Mouse (Mus musculus): ENCODE data around the gene Trp53i11. TPM values are rescaled to one million over a fixed set of nuclear protein-coding genes. Genes with fewer than 3 reads are reported as not detected.

Trp53i11 gene
- polyA plus RNA-seq, 1 experiment from 2014 or later = 281 TPM

DNA sequence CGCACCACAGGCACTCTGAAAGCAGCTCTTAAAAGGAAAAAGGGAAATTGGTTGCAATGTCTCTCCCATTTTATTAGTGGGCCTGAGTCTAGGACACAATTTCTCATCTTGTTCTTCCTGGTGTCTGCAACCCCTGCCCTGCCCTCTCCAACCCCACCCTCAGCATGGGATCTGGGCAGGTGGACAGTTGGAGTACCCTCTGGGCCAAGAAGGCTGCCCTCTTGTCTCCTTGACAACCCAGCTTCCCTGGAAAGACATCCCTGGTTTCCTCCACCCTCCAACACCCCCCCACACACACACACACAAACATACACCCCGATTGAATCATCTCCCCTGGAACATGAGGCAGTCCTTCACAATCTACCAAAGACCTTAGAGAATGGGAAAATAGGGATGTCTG, 11.6 kb upstream of the Trp53i11 start:
- H3K27me3 ChIP-seq (ENCODE audit: insufficient read depth, poor library complexity, severe bottlenecking) = peaks cover 59% of the 10 kb centered on the region
- 71% methylated on average over 2 of the region's 2 CpGs for WGBS

GRCm38 (mm10) chr2:93176193-93176798, 11.1 kb upstream of the Trp53i11 start:
- DNase-seq (ENCODE audit: low spot score) = no peak
- H3K4me1 ChIP-seq (replicated peaks) = peaks cover 97% of the 10 kb centered on the region

More for the DNA sequence above, 11.6 kb upstream of the Trp53i11 start:
- H3K4me3 ChIP-seq = no peak overlapping the region
- peaks cover 97% of the 10 kb centered on the region for H3K4me1 ChIP-seq (replicated peaks)
- H3K9me3 ChIP-seq = no peaks in the 10 kb centered on the region
- DNase-seq (ENCODE audit: low spot score) = no peak
- H3K27ac ChIP-seq = peak overlapping the region; percentile 91
- no peaks in the 10 kb centered on the region for H3K36me3 ChIP-seq

GRCm38 (mm10) chr2:93176871-93177667, 10.3 kb upstream of the Trp53i11 start:
- no peaks in the 10 kb centered on the region for H3K36me3 ChIP-seq
- H3K27ac ChIP-seq = peak overlapping the region; percentile 91
- WGBS = under 1% methylated on average over 17 of the region's 17 CpGs
- H3K9me3 ChIP-seq = no peaks in the 10 kb centered on the region
- H3K4me3 ChIP-seq = peak overlapping the region; percentile 34
- peak; percentile 90 for DNase-seq (ENCODE audit: low spot score)
- peaks cover 68% of the 10 kb centered on the region for H3K27me3 ChIP-seq (ENCODE audit: insufficient read depth, poor library complexity, severe bottlenecking)
- peaks cover 95% of the 10 kb centered on the region for H3K4me1 ChIP-seq (replicated peaks)

More at GRCm38 (mm10) chr2:93176193-93176798, 11.1 kb upstream of the Trp53i11 start:
- Histone ChIP-seq H3K9me3 (no peaks in the 10 kb centered on the region), H3K27me3 (ENCODE audit: insufficient read depth, poor library complexity, severe bottlenecking) (peaks cover 64% of the 10 kb centered on the region), H3K27ac (peak overlapping the region; percentile 91), H3K36me3 (no peaks in the 10 kb centered on the region), H3K4me3 (peak overlapping the region; percentile 34)
- 24% methylated on average over 4 of the region's 4 CpGs for WGBS

DNA sequence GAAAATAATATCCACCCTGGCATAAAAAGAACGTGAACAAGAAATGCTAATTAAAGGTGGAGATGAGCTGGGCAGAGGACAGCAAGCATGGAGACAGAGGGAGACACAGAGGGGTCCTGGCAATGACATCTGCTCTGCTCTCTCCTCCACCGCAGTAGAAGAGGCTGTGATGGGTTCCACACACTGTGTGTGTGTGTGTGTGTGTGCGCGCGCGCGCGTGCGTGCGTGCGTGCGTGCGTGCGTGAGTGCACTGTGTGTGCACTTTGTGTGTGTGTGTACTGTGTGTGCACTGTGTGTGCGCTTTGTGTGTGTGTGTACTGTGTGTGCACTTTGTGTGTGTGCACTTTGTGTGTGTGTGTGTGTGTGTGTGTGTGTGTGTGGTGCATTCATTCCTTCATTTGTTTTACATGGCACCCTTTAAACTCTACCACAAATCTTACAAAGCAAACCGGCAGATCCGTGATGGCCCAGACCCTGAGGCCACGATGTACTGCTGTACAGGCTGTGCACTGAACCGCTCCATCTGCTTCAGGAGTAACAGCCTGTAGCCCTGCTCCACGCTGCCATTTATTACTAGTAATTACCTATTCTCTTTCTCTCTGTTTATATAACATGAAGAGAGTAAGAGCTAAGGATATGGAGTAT, 9.6 kb upstream of the Trp53i11 start:
- Histone ChIP-seq H3K27ac (peak overlapping the region; percentile 91), H3K27me3 (ENCODE audit: insufficient read depth, poor library complexity, severe bottlenecking) (peaks cover 75% of the 10 kb centered on the region), H3K4me3 (peak overlapping the region; percentile 34; the same call in 1 of the 2 replicates), H3K9me3 (no peaks in the 10 kb centered on the region), H3K4me1 (replicated peaks) (peaks cover 96% of the 10 kb centered on the region), H3K36me3 (no peaks in the 10 kb centered on the region)
- WGBS = 75% methylated on average over 20 of the region's 20 CpGs
- no peak for DNase-seq (ENCODE audit: low spot score)

- Histone ChIP-seq H3K4me1 (replicated peaks) (peaks cover 96% of the 10 kb centered on the region), H3K36me3 (no peaks in the 10 kb centered on the region)
- WGBS = 84% methylated on average over 4 of the region's 4 CpGs
These were observed 9.1 kb upstream of the Trp53i11 start for GRCm38 (mm10) chr2:93178313-93178677.

GRCm38 (mm10) chr2:93179603-93180002, 7.7 kb upstream of the Trp53i11 start:
- DNase-seq (ENCODE audit: low spot score) = no peak
- Histone ChIP-seq H3K9me3 (no peaks in the 10 kb centered on the region), H3K4me3 (peak overlapping the region; percentile 53), H3K27me3 (ENCODE audit: insufficient read depth, poor library complexity, severe bottlenecking) (peaks cover 89% of the 10 kb centered on the region), H3K36me3 (no peaks in the 10 kb centered on the region), H3K4me1 (replicated peaks) (peaks cover 93% of the 10 kb centered on the region), H3K27ac (peak overlapping the region; percentile 91)
- WGBS = 38% methylated on average over 5 of the region's 5 CpGs

More at GRCm38 (mm10) chr2:93178313-93178677, 9.1 kb upstream of the Trp53i11 start:
- Histone ChIP-seq H3K27me3 (ENCODE audit: insufficient read depth, poor library complexity, severe bottlenecking) (peaks cover 76% of the 10 kb centered on the region), H3K27ac (peak overlapping the region; percentile 91), H3K4me3 (no peak overlapping the region), H3K9me3 (no peaks in the 10 kb centered on the region)
- DNase-seq (ENCODE audit: low spot score) = no peak

DNA sequence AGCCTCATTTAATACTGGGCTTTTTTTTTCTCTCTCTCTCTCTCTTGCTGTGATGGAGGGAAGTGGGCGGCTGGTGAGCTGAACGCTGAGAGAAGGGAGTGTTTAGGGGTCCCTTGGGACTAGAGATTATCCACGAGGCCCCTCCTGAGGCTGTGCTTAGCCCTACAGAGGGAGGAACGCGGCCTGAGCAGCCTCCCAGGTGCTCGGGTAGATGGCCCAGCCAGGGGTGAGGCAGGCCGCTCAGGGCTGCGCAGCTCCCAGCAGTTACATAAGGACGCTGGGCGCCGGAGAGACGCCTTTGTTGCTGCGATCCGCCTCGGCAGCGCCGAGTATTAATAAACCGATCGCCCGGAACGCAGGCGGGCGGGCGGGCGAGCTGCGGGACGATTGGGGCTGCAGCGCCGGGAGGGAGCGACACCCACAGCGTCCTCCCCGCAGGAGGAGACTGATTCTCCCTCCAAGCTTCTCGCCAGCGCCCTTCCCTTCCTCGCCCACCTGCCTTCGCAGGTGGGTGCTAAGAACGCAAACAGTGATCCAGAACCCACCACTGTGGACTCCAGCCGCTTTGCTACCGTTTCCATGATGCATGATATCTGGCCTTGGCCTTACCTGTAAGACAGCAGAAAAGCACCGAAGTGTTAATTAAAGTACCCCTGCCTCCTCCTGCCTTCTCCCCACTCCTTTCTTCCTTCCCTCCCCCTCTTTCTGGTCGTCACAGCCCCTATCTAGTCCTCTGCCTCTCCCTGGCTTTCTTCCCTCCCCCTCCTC, 7.1 kb upstream of the Trp53i11 start:
- H3K36me3 ChIP-seq = no peaks in the 10 kb centered on the region
- H3K27me3 ChIP-seq (ENCODE audit: insufficient read depth, poor library complexity, severe bottlenecking) = peaks cover 95% of the 10 kb centered on the region
- no peak for DNase-seq (ENCODE audit: low spot score)
- peak overlapping the region; percentile 91 for H3K27ac ChIP-seq
- no peaks in the 10 kb centered on the region for H3K9me3 ChIP-seq
- 1% methylated on average over 41 of the region's 41 CpGs for WGBS
- peaks cover 87% of the 10 kb centered on the region for H3K4me1 ChIP-seq (replicated peaks)
- peak overlapping the region; percentile 53 for H3K4me3 ChIP-seq

- 69% methylated on average over 10 of the region's 11 CpGs for WGBS
- H3K9me3 ChIP-seq = no peaks in the 10 kb centered on the region
- H3K27me3 ChIP-seq (ENCODE audit: insufficient read depth, poor library complexity, severe bottlenecking) = peaks cover 94% of the 10 kb centered on the region
- H3K27ac ChIP-seq = peak overlapping the region; percentile 40
- no peak overlapping the region for H3K4me3 ChIP-seq
- no peaks in the 10 kb centered on the region for H3K36me3 ChIP-seq
- peaks cover 70% of the 10 kb centered on the region for H3K4me1 ChIP-seq (replicated peaks)
- DNase-seq (ENCODE audit: low spot score) = no peak
These were observed 4.5 kb upstream of the Trp53i11 start for GRCm38 (mm10) chr2:93182859-93183258.

- Histone ChIP-seq H3K9me3 (no peaks in the 10 kb centered on the region), H3K27ac (peak overlapping the region; percentile 97), H3K27me3 (ENCODE audit: insufficient read depth, poor library complexity, severe bottlenecking) (peaks cover 41% of the 10 kb centered on the region), H3K4me3 (peak overlapping the region; percentile 92), H3K4me1 (replicated peaks) (peaks cover 68% of the 10 kb centered on the region), H3K36me3 (peaks cover 26% of the 10 kb centered on the region)
- under 1% methylated on average over 53 of the region's 53 CpGs for WGBS
- peak; percentile 68 for DNase-seq (ENCODE audit: low spot score)
These were observed 842 bp downstream of the Trp53i11 start for GRCm38 (mm10) chr2:93188020-93188760.

- Histone ChIP-seq H3K4me3 (peak overlapping the region; percentile 92), H3K4me1 (replicated peaks) (peaks cover 71% of the 10 kb centered on the region), H3K36me3 (peaks cover 31% of the 10 kb centered on the region), H3K9me3 (no peaks in the 10 kb centered on the region), H3K27ac (peak overlapping the region; percentile 97), H3K27me3 (ENCODE audit: insufficient read depth, poor library complexity, severe bottlenecking) (peaks cover 34% of the 10 kb centered on the region)
- 8% methylated on average over 19 of the region's 19 CpGs for WGBS
- DNase-seq (ENCODE audit: low spot score) = peak; percentile 62
These were observed 1.6 kb downstream of the Trp53i11 start for GRCm38 (mm10) chr2:93188761-93189458.

DNA sequence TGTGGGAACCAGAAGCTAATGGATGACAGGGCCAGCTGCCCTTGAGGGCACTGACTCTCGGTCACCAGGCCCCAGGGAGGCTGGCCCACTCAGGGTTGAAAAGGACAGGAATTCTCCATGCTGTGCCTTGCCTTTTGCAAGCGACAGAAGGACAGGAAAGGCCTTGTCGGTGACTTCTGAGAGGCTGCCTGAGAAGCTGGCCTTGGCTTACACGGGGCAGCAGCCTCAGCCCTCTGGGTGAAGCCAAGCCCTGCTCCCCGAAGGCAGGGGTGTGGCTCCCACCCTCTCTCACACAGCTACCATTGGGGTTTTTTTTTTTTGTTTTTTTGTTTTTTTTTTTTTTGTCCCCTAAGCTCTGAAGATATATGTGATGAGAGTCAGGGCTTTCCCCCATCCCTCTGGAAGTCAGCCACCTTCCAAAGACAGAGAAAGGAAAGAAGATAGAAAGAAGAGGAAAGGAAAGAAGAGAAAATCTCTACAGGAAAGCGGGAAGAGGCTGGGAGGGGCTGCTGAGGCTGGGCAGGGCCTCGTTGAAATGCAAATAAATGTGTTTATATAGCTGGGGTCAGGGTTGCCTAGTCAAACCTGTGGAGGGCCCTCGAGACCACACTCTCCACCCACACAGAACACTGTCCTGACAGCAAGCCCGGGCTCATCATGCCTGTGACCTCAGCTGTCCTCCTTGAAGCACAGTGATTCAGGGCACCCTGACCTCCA, 3.6 kb downstream of the Trp53i11 start:
- peaks cover 51% of the 10 kb centered on the region for H3K36me3 ChIP-seq
- DNase-seq (ENCODE audit: low spot score) = peak; percentile 77
- H3K9me3 ChIP-seq = no peaks in the 10 kb centered on the region
- 5% methylated on average over 9 of the region's 9 CpGs for WGBS
- H3K27me3 ChIP-seq (ENCODE audit: insufficient read depth, poor library complexity, severe bottlenecking) = peaks cover 15% of the 10 kb centered on the region
- peak overlapping the region; percentile 97 for H3K27ac ChIP-seq
- H3K4me1 ChIP-seq (replicated peaks) = peaks cover 86% of the 10 kb centered on the region
- peak overlapping the region; percentile 92 for H3K4me3 ChIP-seq

Data from hindbrain, embryonic 10.5 days (tissue).